Mouse (Mus musculus) small intestine, adult 2 months (tissue): ENCODE data around the gene Rangap1. TPM values are rescaled to one million over a fixed set of nuclear protein-coding genes. Genes with fewer than 3 reads are reported as not detected.

Experiments
- H3K27ac ChIP-seq: fragments of 200-500 bp; 2 replicates; pipeline ENCODE4 v1.5.1; 2012; ENCODE audit warnings: low read depth, low read length, control low read depth, inconsistent platforms; ENCODE audit not compliant: insufficient read depth
- H3K27me3 ChIP-seq: fragments of 200-500 bp; 2 replicates; pipeline ENCODE4 v1.6.1; 2012; ENCODE audit warnings: mild to moderate bottlenecking, moderate library complexity, low read length, inconsistent platforms; ENCODE audit not compliant: control insufficient read depth, insufficient read depth
- H3K36me3 ChIP-seq: fragments of 200-500 bp; 2 replicates; pipeline ENCODE4 v1.6.1; 2012; ENCODE audit warnings: mild to moderate bottlenecking, low read length, control low read depth, inconsistent platforms; ENCODE audit not compliant: control insufficient read depth, insufficient read depth
- H3K4me1 ChIP-seq: fragments of 200-500 bp; 2 replicates; pipeline ENCODE4 v1.6.1; 2012; ENCODE audit warnings: low read length, inconsistent platforms, mixed read lengths; ENCODE audit not compliant: control insufficient read depth, insufficient read depth, insufficient read length
- H3K4me3 ChIP-seq: fragments of 200-500 bp; 2 replicates; pipeline ENCODE4 v1.5.1; 2012; ENCODE audit warnings: low read depth, mild to moderate bottlenecking, control low read depth, inconsistent platforms, low read length, moderate library complexity
- CTCF ChIP-seq: fragments of 200-500 bp; IDR thresholded peaks from 2 replicates; pipeline ENCODE4 v1.5.1; 2012; ENCODE audit warnings: low read depth, mild to moderate bottlenecking, control low read depth, inconsistent platforms, low read length, moderate library complexity, mixed read lengths; ENCODE audit not compliant: insufficient replicate concordance, insufficient read length; ENCODE audit errors: extremely low read depth
- POLR2A ChIP-seq: fragments of 200-500 bp; IDR thresholded peaks from 2 replicates; pipeline ENCODE4 v1.6.1; 2012; ENCODE audit warnings: low read depth, mild to moderate bottlenecking, control low read depth, inconsistent platforms, low read length, moderate library complexity
- WGBS: fragments of 180-500 bp; shearing (Covaris S2); methylation state at CpG from one replicate; pipeline ENCODE4 v1.1.7; 2018; 5-methylcytosine and 5-hydroxymethylcytosine counted together
- polyA plus RNA-seq: library from polyadenylated mRNA; depleted of rRNA; stranded (reverse); fragments of >200 nt; gene quantifications from 2 replicates; pipeline ENCODE4 v1.2.3, GENCODE M21; 2012

Rangap1 gene
- polyA plus RNA-seq, 1 experiment: 17.8 TPM

DNA sequence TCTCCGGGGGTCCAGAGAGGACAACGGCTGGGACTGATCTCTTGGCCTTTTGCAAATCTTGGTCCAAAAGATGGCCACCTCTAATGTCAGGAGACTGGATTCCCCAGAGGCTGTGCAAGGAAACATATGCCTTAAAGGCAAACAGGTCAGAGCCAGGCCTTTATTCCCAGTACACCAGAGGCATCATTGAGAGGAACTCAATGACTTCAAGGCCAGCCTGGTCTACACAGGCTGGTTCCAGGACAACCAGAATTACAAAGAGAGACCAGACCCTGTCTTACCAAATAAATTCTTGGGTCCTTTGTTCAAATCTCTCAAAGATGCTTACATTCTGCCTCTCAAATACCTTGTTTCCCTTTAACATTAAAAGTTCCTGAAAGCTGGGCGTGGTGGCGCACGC, 23.0 kb downstream of the Rangap1 start:
- peaks cover 54% of the 10 kb centered on the region for H3K36me3 ChIP-seq
- WGBS: 91% methylated on average over 5 of the region's 5 CpGs

GRCm38 (mm10) chr15:81719139-81719531, 26.2 kb downstream of the Rangap1 start:
- 93% methylated on average over 6 of the region's 6 CpGs for WGBS
- Histone ChIP-seq H3K4me3 (no peak overlapping the region), H3K36me3 (peaks cover 76% of the 10 kb centered on the region), H3K27ac (no peak overlapping the region), H3K4me1 (no peaks in the 10 kb centered on the region), H3K27me3 (no peaks in the 10 kb centered on the region)
- TF ChIP-seq POLR2A (no peak), CTCF (no peak)

More for the DNA sequence above, 23.0 kb downstream of the Rangap1 start:
- no peak overlapping the region for H3K27ac ChIP-seq
- 0 out of 2 replicates have a peak, but pooled peaks cover 3% of the 10 kb centered on the region for H3K4me1 ChIP-seq
- TF ChIP-seq CTCF (no peak), POLR2A (no peak)
- H3K27me3 ChIP-seq: no peaks in the 10 kb centered on the region
- H3K4me3 ChIP-seq: no peak overlapping the region

DNA sequence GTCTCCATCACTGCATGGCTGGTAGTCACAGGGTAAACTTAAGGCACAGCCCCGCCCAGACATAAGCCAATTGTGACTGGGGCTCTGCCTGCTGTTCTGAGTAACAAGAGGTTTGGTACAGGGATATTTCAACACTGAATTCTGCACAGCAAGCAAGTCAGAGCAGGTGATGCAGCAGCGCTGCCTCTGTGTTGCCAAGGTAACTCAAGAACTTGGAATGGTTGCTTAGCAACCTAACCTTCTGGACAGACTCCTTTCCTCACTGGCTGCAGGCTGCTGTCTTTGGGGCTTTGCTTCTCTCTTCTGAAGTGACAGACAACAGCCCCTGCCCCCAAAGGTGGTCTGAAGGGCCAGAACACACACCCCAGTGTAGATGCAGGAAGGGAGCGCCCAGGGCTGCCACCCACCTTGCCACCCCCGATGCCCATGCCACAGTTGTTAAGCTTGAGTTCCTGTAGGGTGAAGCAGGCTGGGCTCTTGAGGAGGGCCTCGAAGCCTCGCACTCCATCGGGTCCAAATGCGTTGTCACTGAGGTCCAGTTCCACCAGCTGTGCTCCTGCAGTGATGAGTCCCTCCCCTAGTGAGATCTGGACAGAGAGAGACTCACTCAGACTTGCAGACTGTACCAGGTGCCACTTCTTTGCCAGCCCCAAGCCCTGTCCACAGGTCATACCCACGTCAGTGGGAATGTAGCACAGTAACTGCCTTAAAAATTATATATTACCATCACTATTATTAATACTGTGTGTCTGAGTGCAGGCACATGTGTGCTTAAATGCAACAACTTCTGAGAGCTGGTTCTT, 26.8 kb downstream of the Rangap1 start:
- Histone ChIP-seq H3K36me3 (peaks cover 80% of the 10 kb centered on the region), H3K4me1 (no peaks in the 10 kb centered on the region), H3K4me3 (no peak overlapping the region), H3K27ac (no peak overlapping the region), H3K27me3 (no peaks in the 10 kb centered on the region)
- 92% methylated on average over 9 of the region's 9 CpGs for WGBS
- TF ChIP-seq CTCF (no peak), POLR2A (no peak)

DNA sequence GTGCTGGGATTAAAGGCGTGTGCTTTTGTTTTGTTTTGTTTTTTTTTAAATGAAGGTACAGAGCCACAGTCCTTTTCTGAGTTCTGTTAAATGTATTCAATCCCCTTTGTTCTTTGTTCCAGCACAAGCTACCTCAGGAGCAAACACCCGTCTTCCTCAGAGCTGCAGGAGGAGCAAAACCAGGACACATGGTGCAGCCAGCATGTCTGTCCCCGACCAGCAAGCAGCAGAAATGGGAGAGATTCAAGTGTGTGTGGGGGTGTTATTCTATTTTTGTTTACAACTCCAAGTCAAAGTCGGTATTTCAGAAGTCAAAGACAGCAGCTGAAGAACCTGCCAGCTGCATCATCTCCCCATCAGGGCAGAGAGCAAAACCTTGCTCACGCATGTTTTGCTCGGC, 31.6 kb downstream of the Rangap1 start:
- H3K27ac ChIP-seq: no peak overlapping the region
- no peak overlapping the region for H3K4me3 ChIP-seq
- peaks cover 78% of the 10 kb centered on the region for H3K36me3 ChIP-seq
- WGBS: 77% methylated on average over 6 of the region's 6 CpGs
- TF ChIP-seq POLR2A (no peak), CTCF (no peak)
- no peaks in the 10 kb centered on the region for H3K27me3 ChIP-seq
- H3K4me1 ChIP-seq: no peaks in the 10 kb centered on the region

DNA sequence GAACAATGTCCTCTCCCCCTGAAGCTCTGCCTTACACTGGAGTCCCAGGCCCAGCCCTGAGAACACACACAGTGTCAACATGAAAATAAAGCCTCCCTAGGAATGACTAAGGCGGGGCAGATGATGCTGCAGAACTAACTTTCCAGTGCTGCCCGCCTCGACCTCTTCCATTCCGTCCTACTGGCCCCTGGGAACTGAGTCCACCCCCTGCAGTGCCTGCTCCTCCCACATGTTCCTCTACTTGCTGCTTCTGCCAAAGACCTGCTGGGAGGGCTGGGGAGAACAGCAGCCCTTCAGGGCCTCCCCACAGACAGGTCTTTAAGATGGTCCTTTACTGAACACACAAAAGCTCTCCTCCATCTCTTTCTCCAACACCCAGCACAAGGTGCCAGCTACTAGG, 34.5 kb downstream of the Rangap1 start:
- H3K4me1 ChIP-seq: no peaks in the 10 kb centered on the region
- 80% methylated on average over 4 of the region's 4 CpGs for WGBS
- no peak overlapping the region for H3K27ac ChIP-seq
- peaks cover 72% of the 10 kb centered on the region for H3K36me3 ChIP-seq
- TF ChIP-seq POLR2A (no peak), CTCF (no peak)
- no peak overlapping the region for H3K4me3 ChIP-seq
- no peaks in the 10 kb centered on the region for H3K27me3 ChIP-seq

- WGBS: 97% methylated on average over 1 of the region's 1 CpGs
- Histone ChIP-seq H3K4me1 (no peaks in the 10 kb centered on the region), H3K27ac (no peak overlapping the region), H3K4me3 (no peak overlapping the region), H3K36me3 (peaks cover 71% of the 10 kb centered on the region), H3K27me3 (no peaks in the 10 kb centered on the region)
- no peak for TF ChIP-seq CTCF
- TF ChIP-seq POLR2A: no peak
These were observed 35.6 kb downstream of the Rangap1 start for GRCm38 (mm10) chr15:81709686-81710085.

GRCm38 (mm10) chr15:81708991-81709390, 36.3 kb downstream of the Rangap1 start:
- WGBS: 88% methylated on average over 11 of the region's 11 CpGs
- H3K36me3 ChIP-seq: peaks cover 76% of the 10 kb centered on the region

More at GRCm38 (mm10) chr15:81708991-81709390, 36.3 kb downstream of the Rangap1 start:
- Histone ChIP-seq H3K27ac (no peak overlapping the region), H3K27me3 (no peaks in the 10 kb centered on the region), H3K4me1 (no peaks in the 10 kb centered on the region), H3K4me3 (no peak overlapping the region)
- TF ChIP-seq CTCF (no peak), POLR2A (no peak)
